Mouse (Mus musculus) gastrocnemius, adult 2 months (tissue): ENCODE data around the gene Trip4. TPM values are rescaled to one million over a fixed set of nuclear protein-coding genes. Genes with fewer than 3 reads are reported as not detected.

Experiments used
- DNase-seq: peaks from one replicate; pipeline ENCODE4 v3.0.0; 2022
- H3K27ac ChIP-seq: fragments of 200-600 bp; 2 replicates; pipeline ENCODE4 v1.8.1; 2022; ENCODE audit warnings: mild to moderate bottlenecking
- H3K4me3 ChIP-seq: fragments of 200-600 bp; 2 replicates; pipeline ENCODE4 v1.8.1; 2022; ENCODE audit warnings: mild to moderate bottlenecking, moderate library complexity
- CTCF ChIP-seq: fragments of 200-600 bp; IDR thresholded peaks from 2 replicates; pipeline ENCODE4 v1.8.1; 2022; ENCODE audit warnings: antibody characterized with exemption, mild to moderate bottlenecking, moderate library complexity
- intact Hi-C: fragments of 180-260 bp; cut with DNase I; formaldehyde crosslinking; loops from one replicate; pipeline ENCODE4 v1.15.1; 2025
- total RNA-seq, 2 experiments: library from RNA; stranded (reverse); gene quantifications; 2 replicates each; pipeline ENCODE4 v1.2.3; 2021

Trip4 gene
- total RNA-seq, 2 experiments from 2014 or later = 13.7 to 15.5 TPM

DNA sequence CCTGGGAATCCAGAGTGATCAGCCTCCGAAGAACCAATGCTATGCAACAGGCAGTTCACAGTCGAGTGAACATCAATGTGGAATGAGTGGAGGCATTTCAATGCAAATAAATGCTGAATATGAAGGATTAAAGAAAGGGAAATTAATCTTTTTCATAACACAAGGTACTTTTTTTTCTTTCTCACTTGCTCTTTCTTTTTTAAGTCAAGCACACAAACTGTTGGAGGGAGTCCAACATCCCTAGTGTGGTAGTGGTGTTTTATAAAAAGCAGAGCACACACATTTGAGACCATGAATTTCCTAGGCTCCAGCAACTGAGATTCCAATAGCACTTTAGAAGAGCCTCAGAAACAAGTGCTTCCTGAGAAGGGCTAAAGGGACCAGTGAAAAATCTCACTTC is 76.6 kb downstream of the Trip4 start:
- Histone ChIP-seq H3K27ac (no peak overlapping the region), H3K4me3 (no peak overlapping the region)
- no peak for TF ChIP-seq CTCF
- DNase-seq = no peak
- intact Hi-C loops = no loop called here

- Histone ChIP-seq H3K27ac (no peak overlapping the region), H3K4me3 (no peak overlapping the region)
- DNase-seq = no peak
- no peak for TF ChIP-seq CTCF
- intact Hi-C loops = no loop called here
Observed at GRCm38 (mm10) chr9:65831164-65831563, 77.4 kb downstream of the Trip4 start.

DNA sequence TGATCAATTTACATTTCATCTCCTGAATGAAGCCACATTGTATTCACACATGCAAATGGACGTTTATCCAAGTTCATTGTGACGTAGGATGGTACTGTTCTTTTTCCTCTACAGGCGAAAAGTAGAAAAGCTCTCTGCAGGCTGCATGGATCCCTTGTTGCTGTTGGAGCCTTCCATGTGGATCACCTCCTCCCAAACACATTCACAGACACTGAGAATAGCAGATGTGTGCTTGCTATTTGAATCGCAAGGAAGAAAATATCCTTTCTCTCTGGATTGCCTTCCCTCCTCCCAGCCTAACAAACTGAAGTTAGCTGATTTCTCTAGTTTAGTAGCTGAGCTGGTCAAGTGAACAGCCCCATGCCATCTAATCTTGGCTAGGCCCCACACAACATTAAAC is 78.3 kb downstream of the Trip4 start:
- no peak for TF ChIP-seq CTCF
- DNase-seq = no peak
- no peak overlapping the region for H3K27ac ChIP-seq
- intact Hi-C loops = no loop called here
- H3K4me3 ChIP-seq = no peak overlapping the region

- H3K27ac ChIP-seq = no peak overlapping the region
Observed at GRCm38 (mm10) chr9:65829410-65829809, 79.2 kb downstream of the Trip4 start.

GRCm38 (mm10) chr9:65828511-65828910 is 80.1 kb downstream of the Trip4 start:
- peak overlapping the region; percentile 88 for H3K4me3 ChIP-seq
- intact Hi-C loops = loop anchor here (2.0 to 5.0 kb wide), 4 partner anchors 36 to 151 kb away; no protein-coding TSS in a partner anchor

More at GRCm38 (mm10) chr9:65829410-65829809, 79.2 kb downstream of the Trip4 start:
- intact Hi-C loops = loop anchor here (2.0 to 5.0 kb wide), 4 partner anchors 37 to 152 kb away; no protein-coding TSS in a partner anchor
- DNase-seq = peak; percentile 48
- peak; percentile 60 for TF ChIP-seq CTCF
- no peak overlapping the region for H3K4me3 ChIP-seq

DNA sequence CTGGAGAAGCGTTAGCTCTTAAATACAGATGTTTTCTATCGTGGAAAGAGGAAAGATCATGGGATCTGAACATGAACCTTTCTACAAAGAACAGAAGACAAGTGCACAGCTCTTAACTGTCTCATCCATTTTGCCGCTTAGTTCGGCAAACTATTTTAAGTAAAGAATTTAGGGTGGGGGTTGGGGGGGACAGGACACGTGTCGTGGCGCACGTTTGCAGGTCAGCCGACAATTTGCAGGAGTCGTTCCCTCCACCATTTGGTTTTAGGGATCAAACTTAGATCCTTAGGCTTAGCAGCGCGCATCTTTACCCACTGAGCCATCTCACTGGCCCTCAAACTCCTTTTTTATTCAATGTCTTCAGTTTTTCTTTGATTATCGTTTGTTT is 80.6 kb downstream of the Trip4 start:
- Histone ChIP-seq H3K4me3 (peak overlapping the region; percentile 88), H3K27ac (peak overlapping the region; percentile 92)
- DNase-seq = no peak
- no peak for TF ChIP-seq CTCF
- intact Hi-C loops = loop anchor here (2.0 to 5.0 kb wide), 4 partner anchors 36 to 151 kb away; no protein-coding TSS in a partner anchor

More at GRCm38 (mm10) chr9:65828511-65828910, 80.1 kb downstream of the Trip4 start:
- no peak for TF ChIP-seq CTCF
- no peak for DNase-seq
- H3K27ac ChIP-seq = no peak overlapping the region

DNA sequence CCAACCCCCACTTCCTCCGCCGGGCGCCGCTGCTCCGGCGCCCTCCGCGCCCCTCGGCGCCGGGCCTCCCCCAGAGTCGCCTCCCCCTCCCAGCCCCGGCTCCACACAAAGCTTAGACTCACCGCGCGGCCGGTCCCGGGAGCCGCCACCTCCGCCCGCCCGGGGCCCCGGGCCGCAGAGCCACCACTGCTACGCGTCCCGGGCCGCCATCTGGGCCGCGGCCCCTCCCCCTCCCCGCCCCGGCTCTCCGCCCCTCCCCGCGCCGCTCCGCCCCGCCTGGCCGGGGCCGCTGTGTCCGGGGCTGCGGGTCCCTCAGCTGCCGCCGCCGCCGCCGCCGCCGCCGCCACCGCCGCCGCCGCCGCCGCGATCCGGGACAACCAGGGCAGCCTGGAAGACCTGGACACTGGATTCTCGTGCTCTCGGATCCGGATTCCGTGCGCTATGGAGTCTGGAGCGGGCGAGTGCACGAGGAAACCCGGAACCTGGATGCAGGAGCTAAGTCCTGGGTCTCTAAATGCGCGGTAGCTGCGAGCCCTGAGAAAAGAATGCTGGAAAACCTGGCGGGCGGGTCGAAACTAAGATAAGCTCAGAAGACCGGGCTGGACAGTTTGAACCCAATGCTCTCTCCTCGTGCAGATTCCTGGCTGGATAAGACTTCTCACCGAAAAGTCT is 81.1 kb downstream of the Trip4 start, which contains the start of gene Zfp609:
TSS of gene Zfp609 (minus strand) at position 221 of the 672 bp plus-strand sequence.
- Histone ChIP-seq H3K27ac (peak within 1 kb of the TSS; percentile 92), H3K4me3 (peak within 1 kb of the TSS; percentile 88)
- intact Hi-C loops = loop anchor here (2.0 to 5.0 kb wide), 4 partner anchors 35 to 150 kb away; no protein-coding TSS in a partner anchor
- peak; percentile 94 for DNase-seq
- no peak for TF ChIP-seq CTCF

DNA sequence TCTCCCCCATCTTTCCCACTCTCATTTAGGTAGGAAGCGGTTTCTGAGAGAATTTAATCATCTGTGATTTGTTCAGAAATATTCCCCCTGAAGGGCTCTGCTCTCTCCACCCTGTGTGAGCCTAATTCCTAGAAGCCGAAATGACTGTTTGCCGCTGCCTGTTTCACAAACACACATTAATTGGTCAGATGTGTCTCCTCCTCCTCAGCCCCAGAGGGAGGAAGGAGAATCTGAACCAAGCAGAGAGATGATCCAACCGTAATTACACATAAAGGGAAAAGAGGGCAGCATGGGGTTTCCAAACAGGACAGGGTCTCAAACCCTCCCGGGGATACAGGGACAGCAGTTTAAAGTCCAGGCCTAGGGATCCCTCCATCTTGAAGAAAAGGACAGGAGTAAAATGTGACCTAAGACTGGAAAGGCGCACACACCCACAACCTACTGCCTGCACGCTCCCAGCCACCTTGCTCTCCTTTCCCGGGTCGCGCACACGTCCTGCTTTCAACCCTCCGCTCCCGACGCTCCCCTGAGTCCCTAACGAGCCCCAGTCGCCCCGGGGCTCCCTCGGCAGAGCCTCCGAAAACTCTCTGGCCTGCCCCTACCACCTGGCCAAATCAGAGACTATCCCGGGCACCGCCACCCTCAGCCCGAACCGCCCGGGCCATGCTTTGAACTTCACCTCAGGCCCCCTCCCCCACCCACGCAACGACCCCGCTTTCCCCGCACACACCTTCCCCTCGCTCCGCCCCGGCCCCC is 81.8 kb downstream of the Trip4 start:
- peak overlapping the region; percentile 88 for H3K4me3 ChIP-seq
- intact Hi-C loops = loop anchor here (5.0 kb wide), 3 partner anchors 34 to 149 kb away; no protein-coding TSS in a partner anchor

DNA sequence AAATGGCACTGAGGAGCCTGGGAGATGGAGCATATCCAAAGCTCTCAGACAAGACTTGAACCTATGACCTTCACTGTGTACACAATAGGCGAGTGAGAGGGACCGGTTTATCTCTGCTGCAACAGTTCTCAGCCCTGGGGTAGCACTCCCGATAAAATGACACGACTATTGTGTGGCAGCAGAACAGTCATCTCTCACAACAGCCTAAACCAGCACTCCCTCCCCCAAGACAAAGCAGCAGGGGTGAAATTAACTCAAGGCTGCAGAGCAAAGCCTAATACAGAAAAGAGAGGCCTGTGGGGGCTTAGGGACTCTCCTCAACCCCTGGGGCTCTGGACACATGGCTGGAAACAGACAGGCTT is 82.4 kb downstream of the Trip4 start:
- Histone ChIP-seq H3K27ac (peak overlapping the region; percentile 92), H3K4me3 (peak overlapping the region; percentile 88)
- intact Hi-C loops = loop anchor here (5.0 kb wide), 3 partner anchors 34 to 149 kb away; no protein-coding TSS in a partner anchor
- no peak for DNase-seq
- TF ChIP-seq CTCF = no peak

More for the DNA sequence above, 81.8 kb downstream of the Trip4 start:
- no peak for TF ChIP-seq CTCF
- H3K27ac ChIP-seq = peak overlapping the region; percentile 92
- peak; percentile 31 for DNase-seq

DNA sequence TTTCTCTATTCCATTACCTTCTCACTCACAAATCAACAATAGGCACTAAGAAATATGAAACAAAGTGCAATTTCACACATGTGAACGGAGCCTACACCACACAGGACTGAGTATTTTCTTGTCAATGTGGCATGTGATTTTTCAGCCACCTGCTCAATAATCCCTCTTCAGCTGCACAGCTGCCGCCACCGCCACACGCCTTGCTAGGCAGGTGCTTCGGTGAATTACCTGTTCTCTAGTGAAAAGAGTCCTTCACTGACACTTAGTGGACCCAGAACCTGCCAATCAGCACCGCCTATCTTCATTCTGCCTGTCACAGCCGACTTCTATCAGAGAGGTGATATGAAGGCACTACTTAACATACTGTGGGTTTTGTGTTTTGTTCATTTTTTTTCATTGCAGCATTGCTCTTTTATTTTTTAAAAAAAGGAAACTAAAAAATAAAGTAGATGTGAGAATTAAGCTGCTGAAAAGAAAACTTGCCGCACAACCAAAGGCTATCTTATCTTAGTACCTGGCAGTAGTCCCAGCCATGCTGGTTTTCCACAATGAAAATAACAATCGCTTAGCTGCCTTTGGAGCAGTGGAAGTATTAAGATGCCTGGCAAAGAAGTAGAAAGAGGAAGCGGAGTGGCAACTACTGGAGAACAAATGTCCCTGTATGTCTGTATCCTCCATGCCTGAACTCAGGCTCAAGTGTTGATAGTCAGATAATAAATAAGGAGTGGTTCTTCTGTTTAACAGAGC is 84.7 kb downstream of the Trip4 start:
- intact Hi-C loops = no loop called here
- Histone ChIP-seq H3K4me3 (no peak overlapping the region), H3K27ac (peak overlapping the region; percentile 41; the same call in 1 of the 2 replicates)
- TF ChIP-seq CTCF = no peak
- no peak for DNase-seq

DNA sequence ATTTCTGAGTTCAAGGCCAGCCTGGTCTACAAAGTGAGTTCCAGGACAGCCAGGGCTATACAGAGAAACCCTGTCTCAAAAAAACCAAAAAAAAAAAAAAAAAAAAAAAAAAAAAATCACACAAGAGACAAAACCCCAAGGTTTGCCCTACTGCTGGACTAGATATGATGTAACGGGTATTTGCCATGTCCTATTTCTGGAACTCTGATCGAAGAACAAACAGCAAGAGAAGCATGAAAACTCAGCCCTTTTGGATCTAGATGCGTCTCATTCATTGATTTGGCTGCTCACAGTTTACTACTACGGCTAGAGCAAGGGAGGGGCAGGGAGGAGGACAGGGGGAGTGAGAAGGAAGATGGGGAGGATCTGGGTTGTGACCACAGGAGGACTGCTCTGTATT is 86.6 kb downstream of the Trip4 start:
- Histone ChIP-seq H3K4me3 (no peak overlapping the region), H3K27ac (no peak overlapping the region)
- no peak for TF ChIP-seq CTCF
- no peak for DNase-seq
- intact Hi-C loops = no loop called here

- no peak overlapping the region for H3K4me3 ChIP-seq
- TF ChIP-seq CTCF = no peak
- intact Hi-C loops = no loop called here
- DNase-seq = no peak
- peak overlapping the region; percentile 32; the same call in 1 of the 2 replicates for H3K27ac ChIP-seq
Observed at GRCm38 (mm10) chr9:65820301-65820700, 88.3 kb downstream of the Trip4 start.
